Mouse (Mus musculus) hindbrain, embryonic 10.5 days (tissue): ENCODE data around the gene Bcor. TPM values are rescaled to one million over a fixed set of nuclear protein-coding genes. Genes with fewer than 3 reads are reported as not detected.

Source experiments
- DNase-seq: peaks from one replicate; pipeline ENCODE4 v3.0.0-alpha.2; 2017; ENCODE audit warnings: low spot score
- H3K27ac ChIP-seq: fragments of 300-500 bp; sonication (generic); 2 replicates; pipeline ENCODE4 v1.5.1; 2016; ENCODE audit warnings: mild to moderate bottlenecking, moderate library complexity
- H3K27me3 ChIP-seq: fragments of 300-500 bp; sonication (generic); 2 replicates; pipeline ENCODE4 v1.6.1; 2016; ENCODE audit warnings: mild to moderate bottlenecking; ENCODE audit not compliant: poor library complexity, insufficient read depth, severe bottlenecking
- H3K36me3 ChIP-seq: fragments of 300-500 bp; sonication (generic); 2 replicates; pipeline ENCODE4 v1.6.1; 2016; ENCODE audit warnings: mild to moderate bottlenecking, moderate library complexity
- H3K4me1 ChIP-seq: fragments of 300-500 bp; sonication (generic); replicated peaks from 2 replicates; pipeline ENCODE4 v1.6.1; 2016; ENCODE audit warnings: mild to moderate bottlenecking
- H3K4me3 ChIP-seq: fragments of 300-500 bp; sonication (generic); 2 replicates; pipeline ENCODE4 v1.5.1; 2016; ENCODE audit warnings: mild to moderate bottlenecking, moderate library complexity
- H3K9me3 ChIP-seq: fragments of 300-500 bp; sonication (generic); 2 replicates; pipeline ENCODE4 v1.6.1; 2016; ENCODE audit warnings: mild to moderate bottlenecking, moderate library complexity
- WGBS: fragments of 180-500 bp; shearing (Covaris S2); methylation state at CpG from one replicate; pipeline ENCODE4 v1.1.7; 2016; 5-methylcytosine and 5-hydroxymethylcytosine counted together
- polyA plus RNA-seq: library from polyadenylated mRNA; unstranded; fragments of >200 nt; fragmentation: Nextera tagmentation; extraction: Ambion mirVana; gene quantifications from 2 replicates; pipeline ENCODE4 v1.2.1, GENCODE M21; 2016

Gene Bcor
- polyA plus RNA-seq, 1 experiment from 2014 or later: 20.7 TPM

DNA sequence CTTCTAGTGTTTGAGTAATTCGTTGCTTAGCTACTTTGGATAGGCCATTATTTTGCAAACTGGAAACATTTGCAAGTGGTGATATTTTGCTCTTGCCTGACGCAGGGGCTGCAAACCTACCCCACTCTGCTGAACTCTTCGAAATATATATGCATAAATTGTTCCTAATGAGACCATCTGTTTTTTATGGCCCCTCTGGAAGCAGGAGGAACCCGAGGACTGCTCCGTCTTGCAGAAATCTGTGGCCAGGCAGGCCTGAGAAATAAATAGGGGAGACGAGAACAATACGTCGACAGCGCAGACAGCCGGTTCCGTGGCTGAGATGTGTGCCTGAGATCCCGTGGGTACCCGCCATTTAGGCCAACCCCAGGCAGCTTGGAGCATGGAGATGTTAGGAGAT, 159.5 kb downstream of the Bcor start:
- Histone ChIP-seq H3K27me3 (peaks cover 100% of the 10 kb centered on the region), H3K4me3 (no peak overlapping the region), H3K4me1 (peaks cover 76% of the 10 kb centered on the region), H3K27ac (peak overlapping the region; percentile 77), H3K9me3 (no peaks in the 10 kb centered on the region), H3K36me3 (no peaks in the 10 kb centered on the region)
- 7% methylated on average over 13 of the region's 13 CpGs for WGBS
- DNase-seq: no peak

DNA sequence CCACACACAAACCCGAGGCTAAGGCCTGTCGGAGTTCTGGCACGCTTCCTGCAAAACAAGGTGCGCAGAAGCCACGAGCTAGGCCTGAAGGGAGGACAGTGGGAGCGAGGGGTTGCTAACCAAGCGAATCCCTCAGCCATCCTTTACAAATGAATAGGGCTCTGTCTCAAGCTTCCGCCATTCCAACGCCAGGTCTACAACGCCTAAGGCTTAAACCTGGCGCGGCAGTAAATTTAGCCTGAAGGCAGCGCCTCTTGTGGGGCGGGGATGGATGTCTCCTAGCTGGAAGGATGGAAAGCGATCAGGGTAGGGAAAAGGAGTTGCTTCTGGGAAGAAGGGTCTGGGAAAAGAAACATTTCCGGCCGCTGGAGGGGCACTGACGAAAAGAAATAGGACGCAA, 160.2 kb downstream of the Bcor start:
- peak overlapping the region; percentile 48; the same call in 1 of the 2 replicates for H3K4me3 ChIP-seq
- no peaks in the 10 kb centered on the region for H3K9me3 ChIP-seq
- peak overlapping the region; percentile 84 for H3K27ac ChIP-seq
- peaks cover 69% of the 10 kb centered on the region for H3K4me1 ChIP-seq
- peak; percentile 34 for DNase-seq
- H3K36me3 ChIP-seq: no peaks in the 10 kb centered on the region
- 7% methylated on average over 19 of the region's 19 CpGs for WGBS
- H3K27me3 ChIP-seq: peaks cover 100% of the 10 kb centered on the region

DNA sequence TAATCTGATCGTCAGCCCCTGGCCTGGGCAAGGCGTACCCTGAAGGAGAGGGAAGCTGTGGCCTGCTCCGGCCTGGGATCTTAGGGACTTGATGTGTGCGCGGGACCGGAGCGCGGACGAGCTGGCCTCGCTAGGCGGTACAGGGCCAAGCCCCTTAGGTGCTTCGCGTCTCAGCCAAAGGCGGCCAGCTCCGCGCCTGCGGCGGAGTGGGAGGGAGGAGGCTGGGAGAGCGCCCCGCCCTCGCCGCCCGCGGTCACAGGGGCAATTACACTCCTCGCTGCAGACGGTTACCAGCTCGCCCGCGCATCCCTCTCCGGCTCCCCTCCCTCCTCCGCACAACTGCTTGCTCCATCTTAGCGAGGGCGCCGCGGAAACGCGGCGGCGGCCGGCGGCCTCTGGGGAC, 161.2 kb downstream of the Bcor start:
- DNase-seq: peak; percentile 77
- Histone ChIP-seq H3K27me3 (peaks cover 98% of the 10 kb centered on the region), H3K27ac (peak overlapping the region; percentile 84), H3K4me3 (peak overlapping the region; percentile 48), H3K9me3 (no peaks in the 10 kb centered on the region), H3K4me1 (peaks cover 59% of the 10 kb centered on the region), H3K36me3 (no peaks in the 10 kb centered on the region)
- WGBS: 1% methylated on average over 41 of the region's 41 CpGs

- Histone ChIP-seq H3K4me3 (no peak overlapping the region), H3K27ac (no peak overlapping the region), H3K36me3 (no peaks in the 10 kb centered on the region), H3K27me3 (peaks cover 95% of the 10 kb centered on the region), H3K4me1 (peaks cover 38% of the 10 kb centered on the region), H3K9me3 (no peaks in the 10 kb centered on the region)
- 89% methylated on average over 2 of the region's 2 CpGs for WGBS
- DNase-seq: no peak
Measured at GRCm38 (mm10) chrX:11996891-11997290, 163.3 kb downstream of the Bcor start.

DNA sequence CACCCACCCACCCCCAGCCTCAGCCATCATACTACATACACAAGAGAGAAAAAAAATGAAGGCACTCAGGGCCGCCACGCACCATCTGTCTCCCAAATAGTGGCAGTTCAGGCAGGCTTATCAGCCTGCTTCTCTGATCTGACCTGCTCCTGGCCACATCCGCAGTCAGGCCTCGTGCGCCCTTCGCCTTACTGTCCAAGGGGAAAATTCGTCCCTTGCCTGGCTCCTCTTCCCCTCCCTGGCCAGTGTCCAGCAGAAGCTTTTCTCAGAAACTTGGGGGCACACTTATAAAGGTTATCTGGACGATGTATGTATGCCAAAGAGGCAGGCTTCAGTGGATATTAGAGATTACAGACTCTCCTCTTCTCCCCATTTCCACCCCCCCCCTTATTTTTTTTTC, 163.7 kb downstream of the Bcor start:
- no peak for DNase-seq
- Histone ChIP-seq H3K27ac (no peak overlapping the region), H3K27me3 (peaks cover 95% of the 10 kb centered on the region), H3K36me3 (no peaks in the 10 kb centered on the region), H3K9me3 (no peaks in the 10 kb centered on the region), H3K4me1 (peaks cover 34% of the 10 kb centered on the region), H3K4me3 (no peak overlapping the region)
- 73% methylated on average over 8 of the region's 8 CpGs for WGBS

DNA sequence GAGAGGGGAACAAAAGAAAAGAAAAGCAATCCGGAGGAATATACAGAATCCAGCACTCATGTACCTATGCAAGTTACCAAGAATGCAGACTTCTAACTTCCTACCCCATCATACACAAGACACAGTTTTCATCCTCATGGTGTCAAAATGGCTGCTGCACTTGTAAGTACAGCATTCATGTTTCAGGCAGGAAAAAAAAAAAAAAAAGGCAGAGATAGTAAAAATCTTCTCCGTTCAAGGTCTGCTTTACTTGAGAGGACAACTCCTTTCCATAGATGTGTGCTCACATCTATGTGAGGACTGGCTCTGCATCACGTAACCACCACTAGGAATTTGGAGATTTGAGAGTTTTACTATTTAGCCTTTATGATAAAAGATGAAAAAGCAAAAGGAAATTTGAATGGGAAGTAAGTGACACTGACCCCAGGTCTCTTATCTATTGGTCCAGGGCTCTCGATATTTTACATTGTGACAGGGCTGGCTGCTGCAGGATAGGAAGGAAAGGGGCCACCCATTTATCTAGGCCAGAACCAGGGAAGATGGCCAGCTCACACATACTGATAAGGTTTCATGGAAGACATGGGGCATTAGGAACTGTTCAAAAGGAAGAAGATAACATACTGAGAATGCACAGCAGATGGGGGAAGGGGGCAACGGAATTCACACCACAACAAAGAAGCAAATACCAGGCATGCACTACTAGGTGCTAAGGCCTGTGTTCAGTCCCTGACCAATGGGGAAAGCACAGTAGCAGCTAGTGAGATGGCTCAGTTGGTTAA, 166.3 kb downstream of the Bcor start:
- H3K27ac ChIP-seq: no peak overlapping the region
- DNase-seq: no peak
- no peaks in the 10 kb centered on the region for H3K36me3 ChIP-seq
- 81% methylated on average over 5 of the region's 5 CpGs for WGBS
- peaks cover 89% of the 10 kb centered on the region for H3K27me3 ChIP-seq
- H3K9me3 ChIP-seq: no peaks in the 10 kb centered on the region
- H3K4me3 ChIP-seq: no peak overlapping the region
- H3K4me1 ChIP-seq: peaks cover 13% of the 10 kb centered on the region

DNA sequence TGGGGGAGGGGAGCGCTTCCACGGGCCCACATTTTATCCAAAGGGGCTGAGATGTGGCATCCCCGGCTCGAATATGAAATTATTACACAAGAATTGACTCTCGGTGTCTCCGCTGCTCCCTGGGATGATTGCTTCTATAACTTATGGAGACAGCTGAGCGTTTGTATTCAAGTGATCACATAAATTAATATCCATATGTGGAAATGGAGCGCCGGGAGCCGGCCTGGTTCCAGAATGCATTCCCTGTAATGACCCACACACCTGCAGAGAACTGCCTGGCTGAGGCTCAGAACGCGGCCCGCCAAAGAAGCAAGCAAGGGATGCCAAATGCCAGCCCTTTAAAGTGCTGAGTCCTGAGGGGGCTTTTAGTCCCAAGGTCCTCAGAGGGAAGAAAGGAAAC, 170.7 kb downstream of the Bcor start:
- peaks cover 23% of the 10 kb centered on the region for H3K4me1 ChIP-seq
- no peak overlapping the region for H3K4me3 ChIP-seq
- 88% methylated on average over 13 of the region's 13 CpGs for WGBS
- no peaks in the 10 kb centered on the region for H3K9me3 ChIP-seq
- H3K36me3 ChIP-seq: no peaks in the 10 kb centered on the region
- DNase-seq: no peak
- peaks cover 75% of the 10 kb centered on the region for H3K27me3 ChIP-seq
- H3K27ac ChIP-seq: no peak overlapping the region

GRCm38 (mm10) chrX:11988191-11988896, 171.8 kb downstream of the Bcor start:
- Histone ChIP-seq H3K36me3 (no peaks in the 10 kb centered on the region), H3K27ac (no peak overlapping the region), H3K9me3 (no peaks in the 10 kb centered on the region), H3K27me3 (peaks cover 64% of the 10 kb centered on the region), H3K4me1 (peaks cover 23% of the 10 kb centered on the region), H3K4me3 (no peak overlapping the region)
- DNase-seq: peak; percentile 60
- 27% methylated on average over 7 of the region's 7 CpGs for WGBS

DNA sequence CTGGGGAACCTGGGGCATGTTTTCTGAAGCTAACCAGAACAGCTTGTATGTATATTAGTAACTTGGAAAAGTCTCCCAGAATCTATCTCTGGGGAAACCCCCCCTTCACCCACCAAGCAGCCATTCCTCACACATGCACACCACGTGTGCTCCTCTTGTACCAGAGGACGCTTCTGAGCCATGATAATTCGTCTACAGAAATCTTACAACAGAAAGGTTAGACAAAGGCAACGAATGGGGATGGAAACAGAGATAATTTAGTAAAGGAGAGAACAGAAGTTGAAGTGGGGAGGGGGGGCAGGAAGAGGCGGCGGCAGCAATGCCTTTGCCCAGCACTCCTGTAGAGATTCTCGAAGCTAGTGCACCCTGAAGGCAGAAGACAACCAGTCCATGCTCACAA, 172.6 kb downstream of the Bcor start:
- WGBS: 42% methylated on average over 7 of the region's 7 CpGs
- peaks cover 23% of the 10 kb centered on the region for H3K4me1 ChIP-seq
- H3K36me3 ChIP-seq: no peaks in the 10 kb centered on the region
- H3K4me3 ChIP-seq: no peak overlapping the region
- no peak overlapping the region; the same call in 1 of the 2 replicates for H3K27ac ChIP-seq
- H3K27me3 ChIP-seq: peaks cover 58% of the 10 kb centered on the region
- H3K9me3 ChIP-seq: no peaks in the 10 kb centered on the region
- no peak for DNase-seq
